Mouse (Mus musculus) forebrain, embryonic 15.5 days (tissue): ENCODE measurements around the gene Foxn1. TPM values are rescaled to one million over a fixed set of nuclear protein-coding genes. Genes with fewer than 3 reads are reported as not detected.

Experiments used
- ATAC-seq: fragments of 200-750 bp; cut with Nextera tagmentation; replicated peaks from 2 replicates; pipeline ENCODE4 v1.8.0; 2017; ENCODE audit warnings: mild to moderate bottlenecking, moderate TSS enrichment, moderate library complexity
- H3K27ac ChIP-seq: fragments of 300-500 bp; sonication (generic); replicated peaks from 2 replicates; pipeline ENCODE4 v1.5.1; 2015; ENCODE audit warnings: mild to moderate bottlenecking, inconsistent platforms
- H3K27me3 ChIP-seq: fragments of 300-500 bp; sonication (generic); 2 replicates; pipeline ENCODE4 v1.6.1; 2015; ENCODE audit warnings: inconsistent platforms
- H3K36me3 ChIP-seq: fragments of 300-500 bp; sonication (generic); 2 replicates; pipeline ENCODE4 v1.6.1; 2015; ENCODE audit warnings: mild to moderate bottlenecking, inconsistent platforms
- H3K4me1 ChIP-seq: fragments of 300-500 bp; sonication (generic); 2 replicates; pipeline ENCODE4 v1.6.1; 2015; ENCODE audit warnings: inconsistent platforms
- H3K4me2 ChIP-seq: fragments of 300-500 bp; sonication (generic); replicated peaks from 2 replicates; pipeline ENCODE4 v1.6.1; 2015; ENCODE audit warnings: mild to moderate bottlenecking, inconsistent platforms
- H3K4me3 ChIP-seq: fragments of 300-500 bp; sonication (generic); 2 replicates; pipeline ENCODE4 v1.5.1; 2015; ENCODE audit warnings: mild to moderate bottlenecking, inconsistent platforms
- H3K9ac ChIP-seq: fragments of 300-500 bp; sonication (generic); replicated peaks from 2 replicates; pipeline ENCODE4 v1.6.1; 2015; ENCODE audit warnings: mild to moderate bottlenecking, inconsistent platforms
- H3K9me3 ChIP-seq: fragments of 300-500 bp; sonication (generic); 2 replicates; pipeline ENCODE4 v1.6.1; 2016; ENCODE audit warnings: inconsistent platforms
- WGBS: fragments of 180-500 bp; shearing (Covaris S2); methylation state at CpG from one replicate; pipeline ENCODE4 v1.1.7; 2015; ENCODE audit warnings: mixed read lengths; 5-methylcytosine and 5-hydroxymethylcytosine counted together
- polyA plus RNA-seq: library from polyadenylated mRNA; unstranded; fragments of >200 nt; fragmentation: Nextera tagmentation; extraction: Ambion mirVana; gene quantifications from 2 replicates; pipeline ENCODE4 v1.2.1, GENCODE M21; 2015

Gene Foxn1
- polyA plus RNA-seq, 1 experiment from 2014 or later: not detected

DNA sequence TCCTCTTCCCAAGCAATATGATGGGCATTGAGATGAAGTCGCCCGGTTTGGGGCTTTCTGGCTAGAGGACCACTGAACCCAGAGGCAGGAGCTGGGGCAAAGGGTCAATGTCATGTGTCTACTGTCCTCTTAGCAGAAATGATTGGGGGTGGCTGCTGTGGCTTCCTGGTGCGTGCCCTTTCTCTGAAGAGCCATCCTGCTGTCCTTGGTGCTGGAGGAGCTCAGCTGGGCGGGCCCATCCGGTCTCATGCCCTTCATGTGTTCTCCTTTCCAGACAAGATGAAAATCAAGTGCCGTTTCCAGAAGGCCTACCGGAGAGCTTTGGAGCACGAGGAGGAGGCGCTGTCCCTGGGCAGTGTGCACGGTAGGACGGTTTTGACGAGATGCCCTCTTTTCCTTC lies 53.7 kb downstream of the Foxn1 start:
- Histone ChIP-seq H3K27ac (no peak overlapping the region), H3K9ac (no peak overlapping the region), H3K27me3 (no peaks in the 10 kb centered on the region), H3K4me3 (no peak overlapping the region), H3K4me2 (no peak overlapping the region), H3K9me3 (no peaks in the 10 kb centered on the region), H3K36me3 (peaks cover 44% of the 10 kb centered on the region), H3K4me1 (peaks cover 14% of the 10 kb centered on the region)
- WGBS: 95% methylated on average over 12 of the region's 12 CpGs
- no peak for ATAC-seq

- Histone ChIP-seq H3K27ac (peak overlapping the region; percentile 56), H3K4me3 (peak overlapping the region; percentile 89), H3K4me1 (peaks cover 25% of the 10 kb centered on the region), H3K9me3 (no peaks in the 10 kb centered on the region), H3K27me3 (no peaks in the 10 kb centered on the region), H3K36me3 (peaks cover 15% of the 10 kb centered on the region), H3K4me2 (peak overlapping the region; percentile 89), H3K9ac (peak overlapping the region; percentile 84)
- under 1% methylated on average over 33 of the region's 41 CpGs for WGBS
- peak; percentile 62 for ATAC-seq
These were observed 57.8 kb downstream of the Foxn1 start for GRCm38 (mm10) chr11:78328512-78329056.

GRCm38 (mm10) chr11:78327634-78328511 lies 58.5 kb downstream of the Foxn1 start, which contains the start of gene Pigs:
Gene Pigs, plus strand, starts transcription at chr11:78328415.
- WGBS: 13% methylated on average over 37 of the region's 37 CpGs
- peaks cover 32% of the 10 kb centered on the region for H3K4me1 ChIP-seq
- H3K27ac ChIP-seq: peak within 1 kb of the TSS; percentile 56
- H3K9ac ChIP-seq: peak within 1 kb of the TSS; percentile 84
- H3K4me3 ChIP-seq: peak within 1 kb of the TSS; percentile 89
- no peaks in the 10 kb centered on the region for H3K9me3 ChIP-seq
- no peaks in the 10 kb centered on the region for H3K27me3 ChIP-seq
- ATAC-seq: peak; percentile 96
- H3K36me3 ChIP-seq: peaks cover 8% of the 10 kb centered on the region
- H3K4me2 ChIP-seq: peak within 1 kb of the TSS; percentile 89

GRCm38 (mm10) chr11:78327215-78327614 lies 59.1 kb downstream of the Foxn1 start:
- Histone ChIP-seq H3K36me3 (0 out of 2 replicates have a peak, but pooled peaks cover 1% of the 10 kb centered on the region), H3K4me3 (no peak overlapping the region), H3K27ac (no peak overlapping the region), H3K9me3 (no peaks in the 10 kb centered on the region), H3K27me3 (no peaks in the 10 kb centered on the region), H3K9ac (no peak overlapping the region), H3K4me2 (no peak overlapping the region), H3K4me1 (peaks cover 37% of the 10 kb centered on the region)
- ATAC-seq: no peak
- 90% methylated on average over 4 of the region's 4 CpGs for WGBS

DNA sequence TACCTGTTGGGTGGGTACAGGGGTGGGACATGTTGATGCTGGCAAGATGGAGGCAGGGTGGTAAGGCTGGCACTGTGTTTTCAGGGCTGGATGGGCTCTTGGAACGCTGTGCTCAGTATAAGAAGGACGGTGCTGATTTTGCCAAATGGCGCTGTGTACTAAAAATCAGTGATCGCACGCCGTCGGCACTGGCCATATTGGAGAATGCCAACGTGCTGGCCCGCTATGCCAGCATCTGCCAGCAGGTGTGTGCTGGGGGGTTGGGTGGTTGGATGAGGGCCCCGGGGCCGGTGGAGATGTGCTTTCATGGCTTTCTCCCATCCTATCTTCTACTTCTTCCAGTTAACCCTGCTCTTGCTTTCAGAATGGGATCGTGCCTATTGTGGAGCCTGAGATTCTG lies 61.4 kb downstream of the Foxn1 start:
- Histone ChIP-seq H3K9ac (no peak overlapping the region), H3K36me3 (0 out of 2 replicates have a peak, but pooled peaks cover 4% of the 10 kb centered on the region), H3K4me1 (peaks cover 39% of the 10 kb centered on the region), H3K4me2 (peak overlapping the region; percentile 42), H3K4me3 (peak overlapping the region; percentile 25), H3K9me3 (no peaks in the 10 kb centered on the region), H3K27me3 (no peaks in the 10 kb centered on the region), H3K27ac (peak overlapping the region; percentile 2; the same call in 1 of the 2 replicates)
- WGBS: 87% methylated on average over 12 of the region's 12 CpGs
- no peak for ATAC-seq

GRCm38 (mm10) chr11:78324000-78324785 lies 62.2 kb downstream of the Foxn1 start:
- H3K9me3 ChIP-seq: no peaks in the 10 kb centered on the region
- ATAC-seq: no peak
- H3K27ac ChIP-seq: peak overlapping the region; percentile 82; the same call in 1 of the 2 replicates
- H3K36me3 ChIP-seq: 0 out of 2 replicates have a peak, but pooled peaks cover 6% of the 10 kb centered on the region
- H3K9ac ChIP-seq: no peak overlapping the region
- H3K4me3 ChIP-seq: peak overlapping the region; percentile 25
- 58% methylated on average over 15 of the region's 15 CpGs for WGBS
- H3K4me2 ChIP-seq: peak overlapping the region; percentile 42
- H3K27me3 ChIP-seq: no peaks in the 10 kb centered on the region
- H3K4me1 ChIP-seq: peaks cover 33% of the 10 kb centered on the region

GRCm38 (mm10) chr11:78322860-78323259 lies 63.5 kb downstream of the Foxn1 start, which contains the start of gene Aldoc:
Gene Aldoc, plus strand, starts transcription at chr11:78322968.
- H3K27ac ChIP-seq: peak within 1 kb of the TSS; percentile 82
- no peaks in the 10 kb centered on the region for H3K27me3 ChIP-seq
- peaks cover 28% of the 10 kb centered on the region for H3K4me1 ChIP-seq
- no peaks in the 10 kb centered on the region for H3K9me3 ChIP-seq
- H3K36me3 ChIP-seq: peaks cover 10% of the 10 kb centered on the region; the same call in 1 of the 2 replicates
- peak; percentile 86 for ATAC-seq
- peak within 1 kb of the TSS; percentile 25 for H3K4me3 ChIP-seq
- 4% methylated on average over 15 of the region's 15 CpGs for WGBS
- H3K4me2 ChIP-seq: peak within 1 kb of the TSS; percentile 42
- peak within 1 kb of the TSS; percentile 23; the same call in 1 of the 2 replicates for H3K9ac ChIP-seq

DNA sequence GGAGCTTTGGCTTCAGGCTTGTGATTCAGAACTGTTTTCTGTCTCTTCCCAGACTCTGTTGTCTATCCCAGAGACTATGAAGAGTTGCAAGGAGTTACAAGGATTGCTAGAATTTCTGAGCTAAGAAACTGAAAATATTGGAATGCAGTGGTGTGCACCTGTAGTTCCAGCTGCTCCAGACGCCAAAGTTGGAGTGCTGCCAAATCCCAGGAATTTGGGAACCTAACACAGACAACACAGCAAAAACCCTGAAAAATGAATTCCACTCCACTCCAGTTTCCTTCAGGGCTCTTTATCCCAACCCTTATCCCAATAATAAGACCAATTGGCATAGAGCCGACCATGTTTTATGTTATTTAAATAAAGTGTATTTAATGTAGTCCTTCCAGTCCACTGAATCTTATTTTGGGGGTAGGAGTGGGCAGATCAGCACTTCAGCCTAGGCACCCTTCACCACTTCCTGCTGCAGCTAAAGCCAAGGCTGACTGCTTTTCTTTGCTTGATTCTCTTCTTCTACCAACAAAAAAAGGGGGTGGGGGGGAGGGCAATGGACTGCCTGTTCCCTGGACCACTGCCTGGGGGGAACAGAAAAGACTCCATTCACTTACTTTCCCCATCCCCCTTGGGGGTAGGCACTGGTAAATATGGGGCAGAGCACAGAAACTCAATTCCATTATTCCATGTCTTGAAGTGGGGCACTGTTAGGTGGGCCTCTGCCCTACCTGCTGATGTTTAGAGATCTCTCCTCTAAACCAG lies 64.1 kb downstream of the Foxn1 start:
- no peak overlapping the region for H3K9ac ChIP-seq
- no peaks in the 10 kb centered on the region for H3K27me3 ChIP-seq
- peak overlapping the region; percentile 82 for H3K27ac ChIP-seq
- peak overlapping the region; percentile 25 for H3K4me3 ChIP-seq
- peak; percentile 58 for ATAC-seq
- H3K4me1 ChIP-seq: peaks cover 28% of the 10 kb centered on the region
- 16% methylated on average over 2 of the region's 2 CpGs for WGBS
- H3K9me3 ChIP-seq: no peaks in the 10 kb centered on the region
- peaks cover 10% of the 10 kb centered on the region; the same call in 1 of the 2 replicates for H3K36me3 ChIP-seq
- H3K4me2 ChIP-seq: peak overlapping the region; percentile 42

GRCm38 (mm10) chr11:78318411-78318810 lies 67.9 kb downstream of the Foxn1 start:
- Histone ChIP-seq H3K27ac (peak overlapping the region; percentile 33; the same call in 1 of the 2 replicates), H3K9ac (no peak overlapping the region), H3K4me3 (no peak overlapping the region), H3K27me3 (no peaks in the 10 kb centered on the region), H3K36me3 (peaks cover 22% of the 10 kb centered on the region; the same call in 1 of the 2 replicates), H3K9me3 (no peaks in the 10 kb centered on the region), H3K4me1 (peaks cover 16% of the 10 kb centered on the region), H3K4me2 (no peak overlapping the region)
- WGBS: 50% methylated on average over 2 of the region's 2 CpGs
- ATAC-seq: no peak

DNA sequence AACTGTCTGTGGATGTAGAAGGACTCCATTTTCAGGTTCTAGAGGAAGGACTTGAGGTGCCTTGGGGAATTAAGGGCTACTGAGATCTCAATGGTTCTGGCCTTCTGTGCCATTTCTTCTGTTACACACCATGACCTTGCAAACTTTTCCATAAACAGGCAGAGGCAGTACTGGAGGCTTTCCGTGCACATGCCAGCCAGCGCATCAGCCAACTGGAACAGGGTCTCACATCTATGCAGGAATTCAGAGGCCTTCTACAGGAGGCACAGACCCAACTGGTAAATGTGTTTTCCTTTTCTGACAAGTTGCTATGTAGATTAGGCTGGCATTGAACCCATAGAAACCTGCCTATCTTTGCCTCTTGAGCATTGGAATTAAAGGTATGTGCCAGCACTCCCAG lies 72.7 kb downstream of the Foxn1 start:
- 92% methylated on average over 2 of the region's 2 CpGs for WGBS
- Histone ChIP-seq H3K4me2 (no peak overlapping the region), H3K4me1 (no peaks in the 10 kb centered on the region), H3K4me3 (no peak overlapping the region), H3K9me3 (no peaks in the 10 kb centered on the region), H3K27ac (no peak overlapping the region), H3K9ac (no peak overlapping the region), H3K27me3 (no peaks in the 10 kb centered on the region), H3K36me3 (peaks cover 27% of the 10 kb centered on the region; the same call in 1 of the 2 replicates)
- no peak for ATAC-seq
